Mouse (Mus musculus) midbrain, embryonic 11.5 days (tissue): Measurements from ENCODE around the gene Necab3. TPM values are rescaled to one million over a fixed set of nuclear protein-coding genes. Genes with fewer than 3 reads are reported as not detected.

ENCODE experiments used
- ATAC-seq: fragments of 200-750 bp; cut with Nextera tagmentation; 2 replicates; pipeline ENCODE4 v1.8.0; 2017; ENCODE audit warnings: moderate TSS enrichment, moderate library complexity; ENCODE audit not compliant: low FRiP score
- DNase-seq: peaks from one replicate; pipeline ENCODE4 v3.0.0; 2015; ENCODE audit warnings: low spot score; ENCODE audit errors: missing footprints
- H3K27ac ChIP-seq: fragments of 300-500 bp; sonication (generic); 2 replicates; pipeline ENCODE4 v1.5.1; 2014; ENCODE audit warnings: low read depth, low read length
- H3K27me3 ChIP-seq: fragments of 300-500 bp; sonication (generic); 2 replicates; pipeline ENCODE4 v1.6.1; 2014; ENCODE audit warnings: mild to moderate bottlenecking, low read length, moderate library complexity, mixed read lengths; ENCODE audit not compliant: control insufficient read depth, insufficient read depth
- H3K36me3 ChIP-seq: fragments of 300-500 bp; sonication (generic); 2 replicates; pipeline ENCODE4 v1.6.1; 2014; ENCODE audit warnings: mild to moderate bottlenecking, low read length, moderate library complexity, mixed read lengths; ENCODE audit not compliant: control insufficient read depth, insufficient read depth
- H3K4me1 ChIP-seq: fragments of 300-500 bp; sonication (generic); 2 replicates; pipeline ENCODE4 v1.6.1; 2014; ENCODE audit warnings: low read length; ENCODE audit not compliant: control insufficient read depth, insufficient read depth
- H3K4me2 ChIP-seq: fragments of 300-500 bp; sonication (generic); 2 replicates; pipeline ENCODE4 v1.6.1; 2014; ENCODE audit warnings: mild to moderate bottlenecking, moderate library complexity
- H3K4me3 ChIP-seq: fragments of 300-500 bp; sonication (generic); 2 replicates; pipeline ENCODE4 v1.5.1; 2014; ENCODE audit warnings: low read depth, low read length
- H3K9ac ChIP-seq: fragments of 300-500 bp; sonication (generic); 2 replicates; pipeline ENCODE4 v1.6.1; 2014; ENCODE audit warnings: low read length
- H3K9me3 ChIP-seq: fragments of 300-500 bp; sonication (generic); 2 replicates; pipeline ENCODE4 v1.6.1; 2016; ENCODE audit warnings: low read length; ENCODE audit not compliant: control insufficient read depth
- WGBS: fragments of 180-500 bp; shearing (Covaris S2); extraction: QIAGEN DNeasy Blood & Tissue Kit; methylation state at CpG from one replicate; pipeline ENCODE4 v1.1.7; 2014; 5-methylcytosine and 5-hydroxymethylcytosine counted together
- polyA plus RNA-seq: library from polyadenylated mRNA; unstranded; fragments of >200 nt; fragmentation: Nextera tagmentation; extraction: Ambion mirVana; gene quantifications from 2 replicates; pipeline ENCODE4 v1.2.1, GENCODE M21; 2014

Gene Necab3
- polyA plus RNA-seq, 1 experiment from 2014 or later: 6.1 TPM

DNA sequence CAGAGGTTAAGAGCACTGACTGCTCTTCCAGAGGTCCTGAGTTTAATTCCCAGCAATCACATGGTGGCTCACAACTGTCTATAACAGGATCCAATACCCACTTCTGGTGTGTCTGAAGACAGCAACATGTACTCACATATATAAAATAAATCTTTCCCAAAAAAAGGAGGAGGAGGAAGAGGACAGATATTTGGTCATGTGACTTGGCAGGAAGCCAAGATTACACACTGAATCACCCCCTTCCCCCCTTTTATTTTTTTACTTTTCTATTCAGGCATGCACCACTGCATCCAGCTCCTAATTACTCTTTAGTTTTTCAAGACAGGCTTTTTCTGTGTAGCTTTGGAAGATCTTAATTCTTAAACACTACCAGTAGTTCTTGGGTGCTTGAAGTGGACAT, 37.2 kb downstream of the Necab3 start:
- DNase-seq (no peak), ATAC-seq (no peak)
- H3K9me3 ChIP-seq: no peaks in the 10 kb centered on the region
- H3K4me2 ChIP-seq: no peak overlapping the region
- peaks cover 17% of the 10 kb centered on the region; the same call in 1 of the 2 replicates for H3K36me3 ChIP-seq
- no peaks in the 10 kb centered on the region for H3K27me3 ChIP-seq
- no peak overlapping the region for H3K27ac ChIP-seq
- H3K9ac ChIP-seq: no peak overlapping the region
- no peak overlapping the region for H3K4me3 ChIP-seq
- H3K4me1 ChIP-seq: no peaks in the 10 kb centered on the region

DNA sequence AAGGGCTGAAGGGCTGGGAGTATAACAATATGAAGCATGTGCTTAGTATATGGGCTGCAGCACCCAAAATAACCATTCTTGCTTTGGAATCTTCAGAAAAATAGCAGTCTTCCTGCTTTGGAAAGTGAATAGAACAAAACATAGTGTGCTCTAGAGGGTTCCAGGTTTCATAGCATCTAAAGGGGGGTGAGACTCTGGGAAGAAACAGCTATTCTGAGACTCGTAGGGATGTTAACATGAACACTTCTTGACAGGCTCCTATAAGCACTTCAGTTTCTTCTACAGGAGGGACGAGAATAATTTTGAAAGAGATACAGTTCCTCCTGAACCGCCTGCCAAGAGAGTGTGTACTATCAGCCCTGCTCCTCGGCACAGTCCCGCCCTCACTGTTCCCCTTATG, 41.3 kb downstream of the Necab3 start:
- no peak for DNase-seq
- no peak overlapping the region for H3K4me3 ChIP-seq
- whole genome bisulfite sequencing: 97% methylated on average over 5 of the region's 5 CpGs
- no peaks in the 10 kb centered on the region for H3K4me1 ChIP-seq
- H3K9ac ChIP-seq: no peak overlapping the region
- H3K36me3 ChIP-seq: peaks cover 3% of the 10 kb centered on the region; the same call in 1 of the 2 replicates
- no peak for ATAC-seq
- no peak overlapping the region for H3K4me2 ChIP-seq
- no peak overlapping the region for H3K27ac ChIP-seq
- H3K27me3 ChIP-seq: no peaks in the 10 kb centered on the region
- no peaks in the 10 kb centered on the region for H3K9me3 ChIP-seq

DNA sequence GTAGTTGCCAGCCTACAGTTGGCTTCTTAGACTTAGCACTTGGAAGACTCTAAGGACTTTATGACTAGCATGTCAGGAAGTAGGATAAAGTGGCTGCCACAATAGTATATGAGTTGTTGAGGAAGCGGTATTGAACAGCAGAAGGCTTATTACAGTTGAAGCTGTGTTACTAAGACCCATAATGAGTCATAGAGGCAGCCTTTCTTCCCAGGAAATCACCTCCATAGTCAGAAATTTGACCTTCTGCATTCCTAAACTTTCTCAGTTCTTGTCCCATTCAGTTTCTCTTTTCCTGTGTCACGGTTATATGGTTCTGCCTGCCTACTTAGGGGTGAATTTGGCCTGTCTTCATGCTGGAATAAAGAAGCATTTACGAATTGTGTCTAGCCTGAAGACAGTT, 41.7 kb downstream of the Necab3 start:
- Histone ChIP-seq H3K4me3 (no peak overlapping the region), H3K9me3 (no peaks in the 10 kb centered on the region), H3K36me3 (peaks cover 3% of the 10 kb centered on the region; the same call in 1 of the 2 replicates), H3K27ac (no peak overlapping the region), H3K27me3 (no peaks in the 10 kb centered on the region), H3K4me1 (no peaks in the 10 kb centered on the region), H3K9ac (no peak overlapping the region), H3K4me2 (no peak overlapping the region)
- DNase-seq (no peak), ATAC-seq (no peak)
- 87% methylated on average over 3 of the region's 3 CpGs for WGBS

DNA sequence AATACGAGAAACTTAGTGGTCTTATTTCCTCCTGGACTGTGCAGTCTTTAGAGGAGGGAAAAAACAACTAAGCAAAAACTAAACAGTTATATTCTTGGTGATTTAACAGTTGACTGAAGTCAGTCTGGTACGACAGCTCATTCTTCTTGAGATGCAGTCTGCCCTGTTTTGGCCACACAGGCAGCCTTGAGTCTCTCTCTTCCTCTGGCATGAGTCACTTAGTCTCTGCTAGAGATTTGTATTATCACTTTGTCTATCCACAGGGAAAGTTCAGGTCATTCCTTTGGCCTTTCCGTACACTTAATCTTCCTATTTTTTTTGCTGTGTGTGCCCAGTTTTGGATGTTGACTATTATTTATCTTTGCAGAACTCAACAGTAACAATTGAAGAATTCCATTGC, 48.5 kb downstream of the Necab3 start:
- WGBS: 88% methylated on average over 3 of the region's 3 CpGs
- H3K36me3 ChIP-seq: no peaks in the 10 kb centered on the region; the same call in 1 of the 2 replicates
- H3K27ac ChIP-seq: no peak overlapping the region

DNA sequence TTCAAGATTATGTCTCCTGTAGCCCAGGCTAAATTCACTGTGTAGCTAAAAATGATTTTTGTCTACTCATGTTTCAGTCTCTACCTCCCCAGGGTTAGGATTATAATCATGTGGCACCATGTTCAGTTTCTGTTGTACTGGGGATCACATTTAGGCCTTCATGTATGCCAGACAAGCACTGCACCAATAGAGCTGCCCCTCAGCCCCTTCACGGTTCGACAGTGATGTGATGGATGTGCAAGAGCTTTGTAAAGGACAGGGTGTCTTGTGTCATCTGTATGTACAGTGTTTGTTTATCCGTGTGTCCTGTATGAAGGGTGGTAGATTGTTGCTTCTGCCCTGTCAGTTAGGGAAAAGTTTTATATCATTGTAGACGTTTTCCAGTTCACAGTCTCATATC, 50.2 kb downstream of the Necab3 start:
- DNase-seq (no peak), ATAC-seq (no peak)
- no peak overlapping the region for H3K4me3 ChIP-seq
- no peaks in the 10 kb centered on the region for H3K4me1 ChIP-seq
- no peaks in the 10 kb centered on the region for H3K9me3 ChIP-seq
- H3K27ac ChIP-seq: no peak overlapping the region
- no peaks in the 10 kb centered on the region for H3K27me3 ChIP-seq
- no peak overlapping the region for H3K9ac ChIP-seq
- 87% methylated on average over 4 of the region's 4 CpGs for WGBS
- H3K36me3 ChIP-seq: no peaks in the 10 kb centered on the region; the same call in 1 of the 2 replicates
- no peak overlapping the region for H3K4me2 ChIP-seq

More for the DNA sequence above, 48.5 kb downstream of the Necab3 start:
- ATAC-seq (no peak), DNase-seq (no peak)
- Histone ChIP-seq H3K27me3 (no peaks in the 10 kb centered on the region), H3K4me1 (no peaks in the 10 kb centered on the region), H3K4me2 (no peak overlapping the region), H3K9me3 (no peaks in the 10 kb centered on the region), H3K4me3 (no peak overlapping the region), H3K9ac (no peak overlapping the region)

DNA sequence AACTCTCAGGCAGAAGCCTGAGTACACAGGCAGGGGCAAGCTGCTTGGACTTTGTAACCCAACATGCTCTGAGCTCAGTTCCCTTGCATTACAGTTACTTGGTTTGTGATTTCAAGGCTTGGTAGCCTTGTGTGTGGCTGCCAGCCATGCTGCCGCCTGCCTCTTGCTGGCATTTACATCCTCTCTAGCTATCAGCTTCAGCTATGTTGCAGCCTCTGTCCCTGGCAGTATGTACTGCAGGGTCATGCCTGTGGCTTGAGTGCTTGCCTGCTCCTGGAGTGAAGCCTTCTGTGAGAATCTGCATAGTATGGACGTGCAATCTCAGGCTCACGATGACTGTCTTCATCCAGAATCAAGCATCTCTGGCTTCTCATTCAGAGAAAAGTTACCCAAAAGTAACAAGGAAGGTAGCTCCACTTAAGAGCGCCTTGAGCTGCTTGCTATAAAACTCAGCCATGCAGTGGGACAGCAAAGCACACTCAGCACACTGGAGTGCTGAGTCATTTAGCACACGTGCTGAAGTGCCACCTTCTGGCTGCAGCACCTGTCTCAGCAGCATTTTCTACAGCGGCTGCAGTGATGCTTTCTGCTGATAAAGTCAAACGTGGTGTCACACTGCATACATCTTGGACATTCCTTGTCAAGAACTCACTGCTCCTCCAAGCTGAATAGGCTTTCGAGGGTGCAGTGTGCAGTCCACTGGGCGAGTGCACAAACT, 51.0 kb downstream of the Necab3 start:
- no peaks in the 10 kb centered on the region; the same call in 1 of the 2 replicates for H3K36me3 ChIP-seq
- H3K9me3 ChIP-seq: no peaks in the 10 kb centered on the region
- H3K4me2 ChIP-seq: no peak overlapping the region
- H3K27me3 ChIP-seq: no peaks in the 10 kb centered on the region
- no peak overlapping the region for H3K27ac ChIP-seq
- no peaks in the 10 kb centered on the region for H3K4me1 ChIP-seq
- no peak overlapping the region for H3K4me3 ChIP-seq
- WGBS: 79% methylated on average over 9 of the region's 9 CpGs
- no peak for DNase-seq
- no peak overlapping the region for H3K9ac ChIP-seq
- ATAC-seq: no peak

DNA sequence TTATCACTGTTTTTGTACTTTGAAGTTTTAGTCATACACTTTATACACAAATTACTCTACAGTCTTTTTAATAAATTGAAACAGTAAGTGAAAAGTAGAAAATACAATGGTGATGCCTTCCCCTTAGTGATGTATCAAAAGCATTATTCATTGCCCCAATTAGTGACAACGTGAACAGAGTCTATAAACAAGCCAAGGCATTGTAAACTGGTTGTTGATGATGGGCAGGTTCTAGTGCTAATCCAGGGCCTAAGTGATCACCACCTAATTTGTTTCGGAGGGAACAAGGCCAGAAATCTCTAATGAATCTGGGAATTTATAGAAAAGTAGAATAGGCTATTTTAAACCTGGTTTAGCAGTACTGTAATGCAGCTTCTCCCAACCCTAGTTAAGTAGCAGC, 51.6 kb downstream of the Necab3 start:
- H3K4me2 ChIP-seq: no peak overlapping the region
- H3K27ac ChIP-seq: no peak overlapping the region
- H3K4me3 ChIP-seq: no peak overlapping the region
- no peaks in the 10 kb centered on the region for H3K27me3 ChIP-seq
- WGBS: 87% methylated on average over 2 of the region's 2 CpGs
- ATAC-seq (no peak), DNase-seq (no peak)
- H3K9ac ChIP-seq: no peak overlapping the region
- H3K36me3 ChIP-seq: no peaks in the 10 kb centered on the region; the same call in 1 of the 2 replicates
- no peaks in the 10 kb centered on the region for H3K4me1 ChIP-seq
- H3K9me3 ChIP-seq: no peaks in the 10 kb centered on the region

DNA sequence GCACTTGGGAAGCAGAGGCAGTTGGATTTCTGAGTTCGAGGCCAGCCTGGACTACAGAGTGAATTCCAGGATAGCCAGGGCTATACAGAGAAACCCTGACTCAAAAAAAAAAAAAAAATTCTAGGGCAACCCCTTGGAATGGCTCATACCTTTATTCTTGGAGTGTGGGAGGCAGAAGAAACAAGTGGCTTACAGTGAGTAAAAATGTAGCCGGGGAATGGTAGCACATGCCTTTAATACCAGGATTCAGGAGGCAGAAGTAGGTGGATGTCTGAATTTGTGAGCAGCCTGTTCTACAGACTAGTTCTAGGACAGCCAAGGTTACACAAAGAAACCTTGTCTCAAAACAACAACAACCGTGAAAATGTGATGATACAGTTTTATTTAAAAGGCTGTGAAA, 57.9 kb downstream of the Necab3 start:
- H3K27me3 ChIP-seq: no peaks in the 10 kb centered on the region
- no peaks in the 10 kb centered on the region for H3K9me3 ChIP-seq
- H3K4me3 ChIP-seq: no peak overlapping the region
- DNase-seq (no peak), ATAC-seq (no peak)
- H3K9ac ChIP-seq: no peak overlapping the region
- H3K27ac ChIP-seq: no peak overlapping the region
- H3K36me3 ChIP-seq: peaks cover 4% of the 10 kb centered on the region; the same call in 1 of the 2 replicates
- WGBS: 92% methylated on average over 3 of the region's 3 CpGs
- no peak overlapping the region for H3K4me2 ChIP-seq
- H3K4me1 ChIP-seq: no peaks in the 10 kb centered on the region

DNA sequence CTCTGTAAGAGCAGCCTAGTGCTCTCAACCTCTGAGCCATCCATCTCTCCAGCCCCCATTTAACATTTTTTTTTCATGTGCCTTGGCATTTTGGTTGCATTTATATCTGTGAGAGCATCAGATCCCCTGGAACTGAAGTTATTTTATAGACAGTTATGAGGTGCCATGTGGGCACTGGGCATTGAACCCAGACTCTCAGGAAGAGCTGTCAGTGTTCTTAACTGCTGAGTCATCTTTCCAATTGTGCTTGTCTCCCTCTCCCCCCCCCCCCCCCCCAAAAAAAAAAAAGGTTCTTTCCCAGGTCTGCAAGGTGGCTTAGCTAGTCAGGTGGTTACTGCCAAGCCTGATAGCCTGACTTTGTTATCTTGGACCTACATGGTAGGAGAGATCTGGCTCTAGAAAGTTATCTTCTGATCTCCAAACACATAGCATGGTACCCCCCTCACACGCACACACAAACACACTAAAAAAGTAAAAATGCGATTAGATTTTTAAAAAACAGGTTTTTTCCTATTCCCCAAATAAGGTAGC, 58.9 kb downstream of the Necab3 start:
- Histone ChIP-seq H3K9me3 (no peaks in the 10 kb centered on the region), H3K27ac (no peak overlapping the region), H3K9ac (no peak overlapping the region), H3K36me3 (peaks cover 4% of the 10 kb centered on the region; the same call in 1 of the 2 replicates), H3K4me3 (no peak overlapping the region), H3K27me3 (no peaks in the 10 kb centered on the region), H3K4me2 (no peak overlapping the region), H3K4me1 (no peaks in the 10 kb centered on the region)
- 88% methylated on average over 2 of the region's 2 CpGs for WGBS
- no peak for ATAC-seq
- no peak for DNase-seq
